Mouse (Mus musculus): ENCODE results near the gene Slc6a3.

The Slc6a3 gene

GRCm38 (mm10) chr13:73591488-73591887, 54.9 kb downstream of the Slc6a3 start:
- no peak for DNase-seq (ENCODE audit: low spot score)

DNA sequence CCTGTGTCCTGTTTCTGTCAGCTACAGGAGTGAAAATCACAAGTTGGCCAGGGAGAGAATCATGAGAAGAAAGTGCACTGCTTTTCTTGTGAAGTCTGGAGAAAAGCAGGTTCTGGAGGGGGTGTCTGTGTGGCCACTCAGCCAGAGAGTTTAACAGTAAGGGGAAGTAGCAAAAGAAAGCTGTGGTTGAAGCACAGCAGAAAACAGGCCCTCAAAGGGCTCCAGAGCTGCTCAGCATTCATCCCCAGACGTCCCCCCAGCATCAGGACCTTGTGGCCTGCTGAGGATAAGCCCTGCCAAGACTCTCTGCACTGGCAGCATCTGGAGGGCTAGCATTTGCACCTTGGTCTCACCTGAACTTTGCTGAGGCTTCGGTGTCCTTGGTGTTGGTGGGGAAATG, 56.0 kb downstream of the Slc6a3 start:
- DNase-seq (ENCODE audit: low spot score), result no peak

DNA sequence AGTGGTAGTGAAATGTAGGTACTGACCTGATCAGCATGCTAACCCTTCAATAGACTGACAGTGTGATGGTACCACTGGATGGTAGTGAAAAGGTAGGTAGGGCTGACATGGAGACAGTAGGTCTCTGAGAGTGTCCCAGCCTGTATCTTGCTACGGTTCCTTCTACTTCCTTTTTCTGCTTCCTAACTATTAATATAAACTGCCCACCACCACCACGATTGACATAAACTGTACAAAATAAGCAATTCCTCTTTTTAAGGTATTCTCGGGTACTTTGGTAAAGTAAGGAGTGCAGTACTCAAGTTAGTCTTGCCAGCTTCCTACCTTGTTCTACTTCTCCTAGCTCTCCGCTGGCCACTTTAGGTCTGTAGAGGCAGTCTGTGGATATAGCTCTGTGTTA, 59.7 kb downstream of the Slc6a3 start:
- DNase-seq (ENCODE audit: low spot score), result no peak

DNA sequence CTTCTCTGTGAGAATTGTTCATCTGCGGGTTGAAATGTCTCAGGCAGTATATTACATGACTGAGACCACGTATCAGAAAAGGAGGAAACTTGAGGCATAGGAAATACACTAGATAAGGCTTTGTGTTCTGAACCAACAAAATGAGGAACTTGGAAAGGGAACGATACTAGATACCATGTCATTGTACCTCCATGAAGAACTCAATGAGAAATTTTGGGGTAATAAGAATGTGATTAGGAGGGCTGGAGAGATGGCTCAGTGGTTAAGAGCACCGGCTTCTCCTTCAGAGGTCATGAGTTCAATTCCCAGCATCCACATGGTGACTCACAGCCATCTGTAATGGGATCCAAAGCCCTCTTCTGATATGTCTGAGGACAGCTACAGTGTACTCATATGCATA, 63.7 kb downstream of the Slc6a3 start:
- DNase-seq (ENCODE audit: low spot score), result no peak

DNA sequence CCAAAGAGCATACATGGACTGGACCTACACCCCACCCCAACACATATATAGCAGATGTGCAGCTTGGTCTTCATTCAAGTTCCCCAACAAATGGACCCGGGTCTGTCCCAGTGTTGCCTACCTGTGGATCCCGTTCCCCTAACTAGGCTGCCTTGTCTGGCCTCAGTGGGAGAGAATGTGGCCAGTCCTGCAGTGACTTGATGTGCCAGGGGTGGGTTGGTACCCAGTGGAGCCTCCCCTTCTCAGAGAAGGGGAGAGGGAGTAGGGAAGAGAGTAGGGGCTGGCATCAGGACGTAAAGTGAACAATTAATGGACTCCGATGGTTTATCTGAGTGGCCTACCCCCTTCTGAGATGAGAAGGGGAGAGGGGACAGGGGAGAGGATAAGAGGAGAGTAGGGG, 66.5 kb downstream of the Slc6a3 start:
- no peak for DNase-seq (ENCODE audit: low spot score)

- peak; percentile 95 for DNase-seq (ENCODE audit: low spot score)
These were observed 67.1 kb downstream of the Slc6a3 start, which contains the start of gene Clptm1l for GRCm38 (mm10) chr13:73603522-73604155. TSS of gene Clptm1l (plus strand) at chr13:73604006.

DNA sequence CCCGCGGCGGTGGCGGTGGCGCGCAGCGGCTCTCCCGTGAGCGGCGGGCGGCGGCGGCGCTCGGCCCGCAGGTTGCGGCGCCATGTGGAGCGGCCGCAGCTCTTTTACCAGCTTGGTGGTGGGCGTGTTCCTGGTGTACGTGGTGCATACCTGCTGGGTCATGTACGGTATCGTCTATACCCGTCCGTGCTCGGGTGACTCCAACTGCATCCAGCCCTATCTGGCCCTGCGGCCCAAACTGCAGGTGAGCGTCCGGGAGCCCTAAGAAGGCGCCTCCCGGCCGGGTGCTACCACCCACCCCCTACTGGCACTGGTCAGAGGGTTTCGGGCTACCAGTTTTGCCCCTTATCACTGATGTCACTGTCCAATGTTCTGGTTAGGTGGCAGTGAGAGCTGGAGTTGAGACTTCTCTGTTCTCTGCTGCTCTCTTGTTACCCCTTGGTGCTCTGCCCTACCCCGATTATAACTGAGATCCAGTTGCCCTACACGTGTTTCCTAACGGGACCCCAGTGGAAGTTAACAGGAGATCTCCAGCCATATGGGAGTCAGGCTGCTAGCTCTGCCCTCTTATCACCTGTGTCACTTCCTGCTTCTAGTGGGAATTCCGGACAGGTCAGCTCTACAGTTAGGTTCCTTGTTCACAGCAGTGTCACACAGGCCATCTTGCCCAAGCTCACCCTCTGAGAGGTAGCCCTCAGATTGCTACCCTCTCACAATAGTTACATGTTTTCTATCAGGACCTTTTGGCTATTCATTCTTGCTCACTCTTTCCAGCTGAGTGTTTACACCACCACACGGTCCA, 67.8 kb downstream of the Slc6a3 start:
- DNase-seq (ENCODE audit: low spot score), result no peak

DNA sequence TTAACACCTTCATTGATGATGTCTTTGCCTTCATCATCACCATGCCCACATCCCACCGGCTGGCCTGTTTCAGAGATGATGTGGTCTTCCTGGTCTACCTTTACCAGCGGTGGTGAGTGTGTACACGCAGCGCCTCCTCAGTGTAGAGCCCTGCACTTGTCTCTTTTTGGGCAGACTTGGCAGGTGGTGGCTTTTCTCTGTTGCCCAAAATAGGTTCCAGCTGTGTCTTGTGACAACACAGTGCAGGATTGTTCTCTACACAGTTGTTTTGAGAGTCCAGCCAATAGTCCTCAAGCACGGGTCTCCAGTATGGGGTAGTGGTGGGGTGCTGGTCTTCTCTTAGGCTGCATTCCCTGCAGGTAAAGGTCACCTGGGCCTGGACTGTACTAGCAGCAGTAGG, 81.9 kb downstream of the Slc6a3 start:
- no peak for DNase-seq (ENCODE audit: low spot score)

- DNase-seq (ENCODE audit: low spot score), result no peak
These were observed 84.1 kb downstream of the Slc6a3 start for GRCm38 (mm10) chr13:73620637-73621036.

GRCm38 (mm10) chr13:73626410-73626744, 89.8 kb downstream of the Slc6a3 start:
- no peak for DNase-seq (ENCODE audit: low spot score)

DNA sequence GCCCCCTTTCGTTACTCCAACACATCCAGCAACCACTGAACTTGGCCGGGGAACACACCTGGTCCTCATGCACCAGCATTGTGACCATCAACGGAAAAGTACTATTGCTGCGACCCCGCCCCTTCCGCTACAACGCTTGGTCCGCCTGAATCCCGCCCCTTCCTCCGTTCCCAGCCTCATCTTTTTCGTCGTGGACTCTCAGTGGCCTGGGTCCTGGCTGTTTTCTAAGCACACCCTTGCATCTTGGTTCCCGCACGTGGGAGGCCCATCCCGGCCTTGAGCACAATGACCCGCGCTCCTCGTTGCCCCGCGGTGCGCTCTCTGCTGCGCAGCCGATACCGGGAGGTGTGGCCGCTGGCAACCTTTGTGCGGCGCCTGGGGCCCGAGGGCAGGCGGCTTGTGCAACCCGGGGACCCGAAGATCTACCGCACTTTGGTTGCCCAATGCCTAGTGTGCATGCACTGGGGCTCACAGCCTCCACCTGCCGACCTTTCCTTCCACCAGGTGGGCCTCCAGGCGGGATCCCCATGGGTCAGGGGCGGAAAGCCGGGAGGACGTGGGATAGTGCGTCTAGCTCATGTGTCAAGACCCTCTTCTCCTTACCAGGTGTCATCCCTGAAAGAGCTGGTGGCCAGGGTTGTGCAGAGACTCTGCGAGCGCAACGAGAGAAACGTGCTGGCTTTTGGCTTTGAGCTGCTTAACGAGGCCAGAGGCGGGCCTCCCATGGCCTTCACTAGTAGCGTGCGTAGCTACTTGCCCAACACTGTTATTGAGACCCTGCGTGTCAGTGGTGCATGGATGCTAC, 90.4 kb downstream of the Slc6a3 start, which contains the start of gene Tert:
Gene Tert, plus strand, starts transcription at position 167 of the 805 bp plus-strand sequence.
- DNase-seq (ENCODE audit: low spot score), result peak; percentile 10

Data from ovary, postnatal 10 days (tissue).